Mouse (Mus musculus) adrenal gland, postnatal 4 days (tissue): ENCODE data around the gene E130308A19Rik. TPM values are rescaled to one million over a fixed set of nuclear protein-coding genes. Genes with fewer than 3 reads are reported as not detected.

ENCODE experiments used
- DNase-seq, 2 experiments: peaks; one replicate each; pipeline ENCODE4 v3.0.0; 2021 to 2022; ENCODE audit warnings: low spot score in 2 of 2, mixed read lengths in 2 of 2
- total RNA-seq, 2 experiments: library from RNA; stranded (reverse); gene quantifications; 2 replicates each; pipeline ENCODE4 v1.2.3; 2021

Gene E130308A19Rik
- total RNA-seq, 2 experiments from 2014 or later = 27.4 to 32.9 TPM

DNA sequence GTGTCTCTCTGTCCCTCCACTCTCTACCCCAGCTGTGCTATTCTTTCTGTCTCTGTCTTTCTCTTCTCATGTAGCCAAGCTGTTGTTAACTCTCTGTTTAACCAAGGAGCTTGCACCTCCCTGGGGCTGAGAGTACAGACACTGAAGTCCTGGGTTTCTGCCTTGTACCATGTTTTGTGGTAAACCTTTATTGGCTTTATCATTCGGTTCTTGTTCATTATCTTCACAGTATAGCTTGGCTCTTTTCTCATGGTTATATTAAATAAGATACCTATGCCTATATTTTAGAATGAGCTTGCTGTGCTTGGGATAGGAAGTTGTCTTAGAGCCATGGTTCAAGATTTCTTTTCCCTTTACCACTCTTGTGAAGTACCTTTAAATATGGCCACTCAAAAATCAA is 8.5 kb downstream of the E130308A19Rik start:
- DNase-seq = no peak

DNA sequence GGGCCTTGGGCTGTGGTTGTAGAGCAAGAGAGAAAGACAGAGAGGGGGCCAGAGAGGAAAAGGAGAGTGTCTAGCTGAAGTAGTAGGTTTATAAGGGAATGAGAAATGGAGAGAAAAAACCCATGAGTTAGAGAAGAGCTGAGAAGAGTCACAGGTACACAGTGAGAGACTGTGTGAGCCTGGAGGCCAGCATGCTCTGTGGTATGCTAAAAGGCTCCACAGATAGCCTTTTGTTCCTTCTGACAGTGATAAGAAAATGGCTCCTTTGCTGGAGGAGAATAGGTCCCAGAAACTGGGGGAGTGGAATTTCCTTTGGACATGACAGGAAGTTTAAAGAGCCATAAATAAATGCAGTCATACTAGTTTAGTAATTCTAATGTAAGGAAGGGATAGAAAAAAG is 13.2 kb downstream of the E130308A19Rik start:
- no peak for DNase-seq

DNA sequence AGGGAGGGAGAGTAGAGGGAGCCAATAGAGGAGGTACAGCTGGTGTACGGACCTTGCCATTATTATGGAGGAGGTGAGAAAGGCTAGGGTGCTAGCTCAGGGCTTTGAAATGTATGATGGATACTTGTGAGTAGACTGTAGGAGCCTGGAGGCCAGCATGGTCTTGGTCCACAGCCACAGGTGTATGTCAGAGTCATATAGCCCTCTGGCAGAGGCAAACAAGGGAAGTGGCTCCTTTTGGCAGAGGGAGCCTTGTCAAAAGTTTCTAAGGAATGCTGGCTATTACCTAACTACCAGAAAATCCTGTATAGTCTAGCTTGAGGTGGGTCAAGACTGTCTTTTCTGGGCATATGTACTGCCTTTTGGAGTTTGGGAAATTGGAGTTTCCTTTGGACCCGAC is 14.7 kb downstream of the E130308A19Rik start:
- no peak for DNase-seq

DNA sequence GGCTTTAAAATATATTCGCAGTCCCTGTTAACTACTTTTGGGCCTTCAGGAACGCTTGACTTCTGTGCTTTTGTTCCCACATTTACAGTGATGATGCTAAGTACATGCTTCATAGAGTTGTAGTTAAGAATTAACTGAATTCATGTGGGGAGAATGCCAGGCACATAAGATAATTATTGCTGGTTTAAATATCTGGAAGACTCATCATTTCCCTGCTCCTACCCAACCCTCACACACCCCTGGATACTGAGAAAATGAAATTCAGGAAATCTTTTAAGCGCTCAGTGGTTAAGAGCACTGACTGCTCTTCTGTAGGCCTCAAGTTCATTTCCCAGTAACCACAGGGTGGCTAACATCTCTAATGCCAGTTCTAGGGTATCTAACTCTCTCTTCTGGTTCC is 16.0 kb downstream of the E130308A19Rik start:
- DNase-seq = no peak

DNA sequence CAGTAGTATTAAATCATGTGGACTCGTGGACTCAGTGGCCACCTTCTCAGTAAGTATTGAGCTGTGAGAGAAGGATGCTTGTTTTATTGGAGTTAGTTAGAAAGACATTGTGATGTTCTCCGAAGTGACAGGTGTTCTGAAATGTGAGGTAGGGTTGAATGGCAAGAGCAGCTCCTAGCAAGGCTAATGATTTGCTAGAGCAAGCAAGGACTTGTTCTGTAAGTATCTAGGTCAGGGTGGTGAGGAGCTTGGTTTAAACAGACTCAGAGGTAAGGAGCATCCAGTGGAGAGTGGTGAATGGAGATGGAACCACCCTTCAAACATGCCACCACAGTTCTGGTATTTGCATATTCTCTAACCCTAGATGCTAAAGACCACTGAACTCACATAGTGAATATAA is 16.6 kb downstream of the E130308A19Rik start:
- no peak for DNase-seq

DNA sequence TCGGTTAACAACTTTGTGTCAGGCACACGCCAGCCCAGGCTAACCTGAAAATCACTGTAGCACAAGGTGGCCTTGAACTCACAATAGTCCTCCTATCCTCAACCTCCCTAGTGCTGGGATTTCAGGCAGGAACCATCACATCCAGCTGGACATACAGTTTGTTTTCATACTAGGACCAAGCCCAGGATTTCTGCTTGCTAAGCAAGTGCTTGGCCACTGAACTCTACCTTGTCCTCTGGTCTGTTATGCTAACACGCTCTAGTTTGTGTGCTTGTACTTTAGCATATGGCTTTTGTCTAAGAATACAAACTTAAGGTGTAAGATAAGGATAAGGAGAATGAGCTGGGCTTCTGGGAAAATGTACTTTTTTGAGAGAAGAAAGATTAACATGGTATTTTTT is 18.4 kb downstream of the E130308A19Rik start:
- DNase-seq = no peak

DNA sequence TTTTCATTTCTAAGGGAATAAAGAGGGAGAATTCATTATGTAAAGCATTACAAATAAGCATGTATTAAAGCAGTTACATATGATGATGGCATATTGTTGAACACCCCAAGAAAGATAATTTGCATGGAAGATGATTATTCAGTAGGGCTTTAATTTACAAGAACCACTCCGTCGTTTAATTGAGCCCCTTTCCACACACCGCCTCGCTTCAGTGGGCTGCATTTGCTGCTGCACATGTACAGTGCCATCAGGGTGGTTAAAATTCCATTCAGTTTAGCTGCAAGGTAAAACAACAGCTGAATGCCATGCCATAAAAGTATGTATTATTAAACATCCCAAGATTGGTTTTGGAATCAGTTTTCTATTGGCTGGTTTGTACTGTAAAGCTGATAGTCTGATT is 19.0 kb downstream of the E130308A19Rik start:
- DNase-seq = no peak

DNA sequence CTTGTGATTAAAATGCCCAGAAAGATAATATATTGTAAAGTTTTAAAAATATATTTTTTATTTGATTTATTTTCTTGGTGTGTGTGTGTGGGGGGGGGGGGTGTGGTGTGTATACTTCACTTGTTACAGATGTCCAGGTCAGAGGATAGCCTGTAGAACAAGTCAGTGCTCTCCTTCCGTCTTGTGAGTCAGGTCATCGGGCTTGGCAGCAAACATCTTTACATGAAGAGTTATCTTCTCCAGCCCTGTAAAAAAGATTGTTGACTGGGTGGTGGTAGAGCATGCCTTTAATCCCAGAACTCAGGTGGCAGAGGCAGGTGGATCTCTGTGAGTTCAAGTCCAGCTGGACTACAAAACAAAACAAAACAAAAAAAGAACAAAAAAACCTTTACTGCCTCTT is 19.6 kb downstream of the E130308A19Rik start:
- DNase-seq = no peak

DNA sequence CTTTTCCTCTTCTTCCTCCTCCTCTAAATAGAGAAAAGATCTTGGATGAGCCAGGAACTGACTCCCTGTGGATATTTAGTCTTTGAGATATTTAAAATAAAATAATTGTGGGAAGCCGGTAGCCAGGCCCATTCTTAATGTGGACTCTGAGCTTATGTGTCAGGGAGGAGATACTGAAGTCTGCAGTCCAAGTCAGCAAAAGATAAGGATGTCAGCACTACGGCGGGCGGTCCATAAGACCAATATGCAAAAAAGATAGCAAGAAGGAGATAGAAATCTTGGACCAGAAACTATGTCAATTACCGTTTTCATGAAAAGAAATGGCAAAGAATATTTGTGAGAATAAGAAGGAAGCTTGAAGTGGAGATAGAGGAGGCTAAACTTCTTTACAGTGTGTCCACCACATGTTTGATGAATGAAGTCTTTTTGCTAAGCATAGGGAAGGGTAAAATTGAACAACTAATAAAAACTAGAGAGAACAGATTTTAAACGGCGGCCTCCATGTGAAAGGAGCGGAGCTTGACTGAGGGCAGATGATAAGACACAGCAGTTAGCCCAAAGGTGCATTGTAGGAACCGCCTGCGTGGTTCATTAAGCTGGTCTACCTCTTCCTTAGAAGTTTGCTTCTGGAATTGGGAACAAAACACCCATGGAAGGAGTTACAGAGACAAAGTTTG is 20.1 kb downstream of the E130308A19Rik start:
- DNase-seq = no peak

DNA sequence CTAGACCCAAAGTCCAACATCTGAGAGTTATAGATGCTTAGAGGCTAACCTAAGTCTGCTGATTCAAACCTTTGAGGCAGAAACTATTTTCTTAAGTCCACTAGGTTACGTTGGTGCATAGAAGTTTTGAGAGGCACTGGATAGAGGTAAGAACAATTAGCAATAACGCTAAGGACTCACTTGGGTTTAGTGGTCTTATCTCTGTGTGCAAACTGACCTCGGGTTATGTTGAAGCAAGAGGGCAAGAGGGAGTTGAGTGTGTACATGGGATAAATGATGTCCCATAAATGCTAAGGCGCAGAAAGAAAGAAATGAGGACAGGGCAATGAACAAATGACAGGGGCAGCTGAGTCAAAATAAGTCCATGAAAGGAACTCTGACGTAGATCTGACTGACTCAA is 23.1 kb downstream of the E130308A19Rik start:
- DNase-seq = no peak

DNA sequence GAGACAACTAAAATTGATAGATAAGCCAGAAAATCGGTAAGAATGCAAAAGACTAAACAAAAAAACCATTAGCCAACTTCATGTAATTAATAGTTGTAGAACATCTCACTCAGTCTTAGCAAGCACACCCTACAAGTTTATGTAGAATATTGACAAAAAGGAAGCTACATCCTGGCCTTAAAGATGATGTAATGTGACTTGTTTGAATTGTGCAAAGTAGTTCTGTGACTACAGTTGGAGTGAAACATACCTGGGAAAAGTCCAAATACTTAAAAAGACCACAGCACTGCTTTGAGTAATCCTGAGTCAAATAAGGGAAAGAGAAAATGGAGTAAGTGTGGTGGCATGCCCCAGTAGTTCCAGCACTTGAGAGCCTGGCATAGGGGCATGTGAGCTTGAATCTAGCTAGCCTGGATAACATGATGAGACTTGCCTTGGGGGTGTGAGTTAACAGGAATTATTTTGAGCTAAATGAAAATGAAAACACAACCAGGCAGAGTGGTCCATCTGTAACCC is 26.2 kb downstream of the E130308A19Rik start:
- DNase-seq = no peak

DNA sequence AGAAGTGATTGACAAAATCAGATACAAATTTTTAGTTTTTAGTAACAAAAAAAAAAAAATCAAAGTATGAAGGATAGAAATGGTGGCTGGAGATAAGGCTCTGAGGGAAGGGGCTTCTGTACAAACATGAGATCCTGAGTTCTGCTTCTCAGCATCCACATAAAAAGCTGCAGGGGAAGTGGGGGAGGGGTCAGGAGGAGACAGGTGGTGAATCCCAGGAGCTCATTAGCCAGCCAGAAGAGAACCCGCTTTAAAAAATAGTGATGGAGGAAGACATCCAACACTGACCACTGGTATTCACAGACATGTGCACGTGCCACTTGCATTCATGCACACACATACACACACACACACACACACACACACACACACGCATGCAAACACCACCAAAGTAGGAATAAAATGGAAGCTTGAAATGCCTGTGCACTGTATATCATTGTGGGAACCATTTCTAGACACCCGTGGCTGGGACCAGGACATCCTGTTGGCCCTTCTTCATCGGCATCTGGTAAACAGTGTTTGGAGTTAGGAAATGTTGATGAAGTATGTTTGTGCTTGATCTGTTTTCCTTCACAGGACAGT is 30.1 kb downstream of the E130308A19Rik start:
- no peak for DNase-seq

DNA sequence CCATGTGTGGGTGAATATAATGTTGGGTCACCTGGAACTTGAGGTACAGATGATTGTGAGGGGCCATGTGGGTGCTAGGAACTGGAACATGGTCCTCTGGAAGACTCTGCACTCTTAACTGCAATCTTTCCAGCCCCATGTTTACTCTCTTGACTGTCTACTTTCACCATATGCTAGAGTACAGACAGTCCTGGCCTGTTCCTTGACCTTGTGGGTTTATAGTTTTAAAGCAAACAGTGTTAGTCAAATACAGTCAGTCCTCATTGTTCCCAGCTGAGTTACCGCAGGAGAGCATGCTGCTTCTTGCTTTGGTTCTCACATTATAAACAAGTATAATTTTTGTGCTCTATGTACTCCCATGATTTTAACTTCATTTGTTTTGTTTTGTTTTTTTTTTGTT is 36.2 kb downstream of the E130308A19Rik start:
- DNase-seq = no peak

DNA sequence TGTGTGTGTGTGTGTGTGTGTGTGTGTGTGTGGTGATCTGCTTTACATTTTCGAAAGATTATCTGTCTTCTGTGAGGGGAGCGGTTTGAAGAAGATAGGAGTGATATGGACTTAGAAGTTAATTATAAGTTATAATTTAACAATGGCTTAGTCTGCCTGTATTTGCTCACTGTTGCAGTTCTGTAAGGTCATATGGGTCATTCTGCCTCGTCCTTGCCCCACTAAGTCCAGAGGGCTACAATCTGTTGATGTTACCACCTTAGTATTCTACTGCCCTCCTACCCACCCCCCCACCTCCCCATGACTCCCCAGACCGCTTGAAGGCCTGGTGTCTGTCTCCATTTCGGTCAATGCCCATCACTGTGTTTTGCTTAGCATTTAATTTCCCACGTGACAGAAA is 37.4 kb downstream of the E130308A19Rik start:
- DNase-seq = no peak

DNA sequence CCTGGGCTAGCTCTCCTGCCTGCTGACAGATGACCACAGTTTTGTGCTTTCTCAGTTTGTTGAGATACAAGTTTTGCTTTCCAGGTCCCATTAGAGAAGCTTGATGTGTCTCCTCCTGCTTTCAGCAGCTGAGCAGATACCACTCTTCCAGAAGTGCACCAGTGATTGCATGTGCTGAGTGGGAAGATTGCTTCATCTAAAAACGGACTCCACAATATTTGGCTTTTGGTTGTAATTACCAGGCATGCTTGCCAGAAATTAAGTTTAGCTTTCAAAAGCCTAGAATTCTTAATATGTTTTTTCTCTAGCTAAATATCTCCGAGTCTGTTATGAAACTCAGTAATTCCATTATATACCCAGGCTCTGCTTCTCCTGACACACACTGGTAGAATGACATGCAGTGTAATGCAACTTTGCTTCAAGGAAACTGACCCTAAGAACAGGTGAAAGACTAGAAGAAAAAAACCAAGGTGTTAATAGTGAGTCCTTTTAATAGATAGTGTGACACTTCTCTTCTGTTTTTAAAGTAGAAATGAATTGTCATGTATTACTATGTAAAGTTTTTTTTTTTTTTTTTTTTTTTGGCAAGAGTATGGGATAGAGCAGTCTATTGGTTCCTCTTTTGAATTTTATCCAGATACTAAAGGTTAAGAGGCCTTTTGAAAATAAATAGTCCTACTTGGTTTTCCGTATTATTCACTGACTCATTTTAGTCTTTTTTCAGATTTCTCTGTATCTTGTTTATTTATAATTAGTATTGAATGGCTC is 40.7 kb downstream of the E130308A19Rik start:
- DNase-seq = no peak

DNA sequence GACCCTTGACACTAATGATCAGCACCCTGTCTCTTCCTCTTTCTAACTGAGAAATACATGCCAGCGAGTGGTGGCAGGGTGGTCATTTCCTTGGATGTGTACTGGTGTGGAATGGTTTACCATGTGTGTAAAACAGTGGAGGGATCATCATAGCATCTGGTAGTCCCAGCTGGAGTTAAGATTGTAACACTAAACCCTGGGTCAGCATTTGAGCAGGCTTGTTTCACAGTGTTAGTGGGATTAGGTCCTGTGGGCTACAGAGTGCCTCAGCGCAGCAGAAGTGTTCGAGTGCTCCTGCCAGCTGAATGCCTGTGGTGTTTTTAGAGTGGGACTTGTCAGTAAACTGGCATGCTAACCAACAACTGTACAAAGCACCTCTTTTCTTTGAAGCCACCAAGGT is 42.0 kb downstream of the E130308A19Rik start:
- DNase-seq = no peak

DNA sequence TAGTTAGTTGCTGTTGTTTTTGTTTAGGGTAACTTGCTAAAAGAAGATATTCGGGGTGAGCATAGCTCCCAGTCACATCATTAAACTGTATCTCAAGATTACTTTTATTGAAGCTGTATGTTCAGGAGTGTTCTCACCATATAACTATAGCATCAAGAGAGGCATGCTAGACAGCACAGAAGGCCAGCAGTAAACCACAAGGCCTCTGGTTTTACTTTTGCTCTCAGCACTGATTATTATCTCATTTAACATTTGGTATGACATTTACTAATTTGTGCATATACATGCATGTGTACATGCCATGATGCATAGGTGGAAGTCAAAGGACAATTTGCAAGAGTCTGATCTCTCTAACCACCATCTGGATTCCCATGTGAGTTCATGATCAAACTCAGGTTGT is 43.1 kb downstream of the E130308A19Rik start:
- DNase-seq = no peak

DNA sequence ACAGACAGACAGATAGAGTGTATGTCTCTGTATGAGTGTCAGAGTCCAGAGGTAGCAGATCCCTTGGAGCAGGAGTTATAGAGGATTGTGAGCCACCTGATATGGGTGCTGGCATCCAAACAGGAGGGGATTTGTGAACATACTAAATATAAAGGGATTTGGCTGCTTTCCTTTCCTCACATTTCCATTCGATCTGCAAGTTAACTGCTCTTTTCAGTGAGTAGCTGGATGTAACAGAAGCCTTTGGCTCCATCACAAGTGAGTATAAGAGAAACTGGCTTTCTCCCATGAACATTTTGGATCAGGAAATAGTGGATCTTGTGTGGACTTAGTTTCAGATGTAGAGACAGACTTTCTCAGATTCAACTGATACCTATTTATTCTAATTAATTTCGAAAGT is 44.0 kb downstream of the E130308A19Rik start:
- DNase-seq = no peak

DNA sequence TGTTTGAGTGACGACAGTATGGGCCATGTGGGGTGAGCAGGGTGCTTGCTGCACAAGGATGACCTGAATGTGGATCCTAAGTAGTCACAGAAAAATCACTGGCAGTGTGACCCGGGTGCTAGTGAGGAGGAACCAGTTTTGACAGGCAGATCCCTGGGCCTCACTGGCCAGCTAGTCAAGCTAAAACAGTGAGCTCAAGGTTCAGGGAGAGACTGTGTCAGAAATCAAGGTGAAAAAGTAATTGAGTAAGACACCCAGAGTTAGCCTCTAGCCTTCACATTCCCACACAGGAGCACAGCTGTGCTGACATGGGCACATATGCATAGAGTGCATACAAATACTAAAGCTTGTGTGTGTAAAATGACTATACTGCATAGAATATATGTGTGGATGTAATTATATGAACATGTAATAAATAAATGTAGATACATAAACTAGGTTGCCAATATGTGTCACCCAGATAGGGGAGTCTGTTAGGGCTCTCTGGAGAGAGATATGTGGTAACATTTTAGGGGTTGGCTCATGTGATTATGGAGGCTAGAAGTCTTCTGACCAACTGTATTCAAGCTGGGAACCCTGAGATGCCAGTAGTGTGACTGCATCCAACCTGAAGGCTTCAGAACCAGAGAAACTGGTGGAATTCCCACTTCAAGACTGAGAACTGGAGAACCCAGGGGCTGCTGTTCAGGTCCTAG is 47.6 kb downstream of the E130308A19Rik start:
- no peak for DNase-seq

DNA sequence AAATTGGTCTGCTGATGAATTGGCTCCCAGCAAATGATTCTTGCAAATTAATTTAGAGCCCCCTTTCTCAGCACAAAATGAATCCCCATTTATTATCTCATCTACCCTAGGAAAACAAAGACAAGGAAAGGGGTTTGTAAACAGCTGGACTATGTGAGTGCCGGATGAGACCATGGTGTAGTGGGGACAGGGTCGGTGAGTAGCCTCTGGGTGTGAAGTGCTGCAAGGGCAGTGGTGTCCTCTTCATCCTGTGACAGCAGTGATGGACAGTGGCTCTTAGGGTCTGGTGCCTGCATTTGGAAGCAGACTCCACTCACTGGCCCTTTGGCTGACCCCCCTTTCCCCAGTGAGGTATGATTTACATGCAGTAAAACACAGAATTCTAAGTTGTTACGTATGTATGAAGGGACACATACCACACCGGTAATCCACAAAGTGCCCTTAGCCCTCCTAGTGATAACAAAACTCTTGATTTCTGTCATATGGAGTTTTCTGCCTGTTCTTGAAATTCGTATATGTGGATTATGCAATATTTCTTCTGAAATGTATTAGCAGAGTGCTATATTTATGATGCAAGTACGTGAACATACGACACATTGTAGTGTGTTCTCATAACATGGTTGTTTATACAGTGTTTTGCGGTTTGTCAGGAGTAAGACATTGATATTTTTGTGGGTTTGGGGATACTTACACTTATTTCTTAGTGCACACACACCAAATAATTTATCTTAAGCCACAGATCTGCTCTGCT is 49.1 kb downstream of the E130308A19Rik start:
- no peak for DNase-seq

DNA sequence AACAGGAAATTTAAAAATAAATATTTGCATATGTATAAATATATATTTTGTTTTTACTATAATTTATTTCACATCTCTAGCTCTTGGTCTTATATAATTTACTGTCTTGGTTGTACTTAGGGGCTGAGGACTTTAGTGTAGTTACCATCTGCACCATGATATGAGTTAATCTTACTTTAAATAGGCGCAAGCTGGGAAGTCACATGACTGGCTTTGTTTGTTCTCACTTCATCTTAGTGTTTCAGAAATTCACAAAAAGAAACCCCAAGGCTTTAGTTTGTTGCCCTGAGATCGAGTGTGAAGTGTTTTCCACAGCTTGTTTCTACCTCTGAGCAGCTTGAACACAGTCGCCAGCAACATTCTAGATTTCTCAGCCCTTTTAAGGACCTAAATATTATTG is 49.7 kb downstream of the E130308A19Rik start:
- no peak for DNase-seq
